Mouse (Mus musculus): ENCODE measurements at regions not wholly inside any gene's neighbourhood (a gene's known extent, or its start where the extent isn't known, plus 50 kb on each side); places are given as distances from the start of the nearest gene placed in this dataset.

DNA sequence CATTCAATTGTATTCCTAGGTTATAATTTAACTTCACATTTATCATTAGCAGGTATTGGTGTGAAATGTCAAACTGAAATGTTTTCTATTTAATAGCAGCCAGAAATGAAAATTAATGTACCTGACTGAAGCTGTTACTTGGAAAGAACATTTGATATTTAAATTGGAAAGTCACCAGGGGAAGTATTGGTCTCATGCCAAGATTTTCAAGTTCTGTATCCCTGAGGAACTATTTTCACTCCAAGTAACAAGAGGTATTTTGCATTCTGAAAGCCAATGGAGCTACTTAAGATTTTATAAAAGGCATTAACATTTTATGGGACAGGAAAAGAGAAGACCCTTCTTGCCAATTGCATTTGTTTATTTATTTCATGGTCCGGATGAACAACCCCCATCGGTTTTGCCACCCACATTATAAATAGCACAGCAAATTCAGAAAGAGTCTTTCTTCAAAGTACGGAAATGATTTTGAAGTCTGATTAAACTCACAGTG, 289.3 kb downstream of the Casp12 start:
- TF ChIP-seq CTCF (IDR thresholded peaks at IDR 0.05; ENCODE audit: control insufficient read depth, insufficient read depth, insufficient replicate concordance, low read depth, low read length), result no peak
- no peak for TF ChIP-seq POLR2A (IDR thresholded peaks at IDR 0.05; ENCODE audit: control insufficient read depth, low read depth, low read length)

Data from testis, adult 2 months (tissue).